21 mouse cellular contexts compared by ENCODE assay signal in genomic region chr12:100328557-100328956, GRCm38 (mm10).
DNase-seq lines count a peak whose midpoint lies in the region; ATAC-seq and TF ChIP-seq lines count a peak whose summit lies in the region.
"Had no signal": no experiment of that assay in that cellular context is flagged by ENCODE, and none has a peak within 500 bp of the region (broad histone marks: within the 10 kb centered on the region; RNA-seq: fewer than 3 reads in every experiment).

No protein-coding gene starts in this region.

- peaks cover 3% of the 10 kb centered on the region for H3K36me3 ChIP-seq in stomach, postnatal 0 days (ENCODE audit: control insufficient read depth, insufficient read depth, low read length)
- H3K36me3 ChIP-seq in midbrain, embryonic 10.5 days = peaks cover 37% of the 10 kb centered on the region

- no peak for TF ChIP-seq EP300 in stomach, postnatal 0 days (optimal IDR thresholded peaks at IDR 0.05)

- H3K27me3 ChIP-seq in stomach, postnatal 0 days (ENCODE audit: control insufficient read depth, insufficient read depth, low read length) = no peaks in the 10 kb centered on the region
- no peaks in the 10 kb centered on the region for H3K27me3 ChIP-seq in midbrain, embryonic 10.5 days (ENCODE audit: low read depth, poor library complexity, severe bottlenecking)
- H3K27me3 ChIP-seq: hindbrain, embryonic 15.5 days; limb, embryonic 15.5 days; megakaryocyte, embryonic 14.5 days had no signal

- H3K4me1 ChIP-seq in stomach, postnatal 0 days (replicated peaks; ENCODE audit: control insufficient read depth, insufficient read depth) = no peaks in the 10 kb centered on the region
- H3K4me1 ChIP-seq in midbrain, embryonic 10.5 days = no peaks in the 10 kb centered on the region
- H3K4me1 ChIP-seq: hindbrain, embryonic 15.5 days; limb, embryonic 15.5 days had no signal

- TF ChIP-seq CTCF in layer of hippocampus, adult 2 months (conservative IDR thresholded peaks at IDR 0.05) = peak; percentile 29; the same call in 1 of the 2 replicates
- peak; percentile 24; the same call in 1 of the 2 replicates for TF ChIP-seq CTCF in stomach, postnatal 0 days (IDR thresholded peaks at IDR 0.05; ENCODE audit: low read depth)

- DNase-seq in gastrocnemius, postnatal 25 days = peak; percentile 56
- no peak for DNase-seq in gastrocnemius, postnatal 10 days
- no peak for DNase-seq in layer of hippocampus, adult 2 months (ENCODE audit: low spot score in 2 of 2)
- DNase-seq in layer of hippocampus, adult 9-10 months (ENCODE audit: low spot score) = no peak
- no peak for DNase-seq in stomach, postnatal 0 days (ENCODE audit: low spot score)
- DNase-seq in midbrain, embryonic 10.5 days (ENCODE audit: low spot score) = no peak
- DNase-seq in ovary, adult 18-20 months (ENCODE audit: low spot score) = no peak
- DNase-seq: adrenal gland, postnatal 10 days; B cell, adult 2 months; cerebellum, adult 11-12 months; kidney, adult 18-20 months; kidney, postnatal 14 days; right cerebral cortex, adult 18-20 months; thymus, postnatal 4 days had no signal

- no peaks in the 10 kb centered on the region for H3K9me3 ChIP-seq in stomach, postnatal 0 days (ENCODE audit: control insufficient read depth, low read length)
- H3K9me3 ChIP-seq in midbrain, embryonic 10.5 days (replicated peaks) = no peaks in the 10 kb centered on the region
- H3K9me3 ChIP-seq: hindbrain, embryonic 15.5 days; limb, embryonic 15.5 days; megakaryocyte, embryonic 14.5 days had no signal

- peak; percentile 24; the same call in 1 of the 2 replicates for ATAC-seq in granulocyte monocyte progenitor cell, adult 5-6 weeks (replicated peaks; ENCODE audit: poor library complexity, severe bottlenecking)
- ATAC-seq in stomach, postnatal 0 days (ENCODE audit: low FRiP score, low TSS enrichment) = no peak
- ATAC-seq: forebrain, embryonic 14.5 days; midbrain, embryonic 16.5 days had no signal

- H3K4me3 ChIP-seq in layer of hippocampus, adult 2 months = no peak overlapping the region
- H3K4me3 ChIP-seq in stomach, postnatal 0 days (ENCODE audit: low read depth, low read length) = no peak overlapping the region
- no peak overlapping the region for H3K4me3 ChIP-seq in midbrain, embryonic 10.5 days
- H3K4me3 ChIP-seq: erythroblast, embryonic 14.5 days; hindbrain, embryonic 15.5 days; limb, embryonic 15.5 days; megakaryocyte, embryonic 14.5 days had no signal

- no peak overlapping the region for H3K9ac ChIP-seq in stomach, postnatal 0 days (ENCODE audit: low read length)
- H3K9ac ChIP-seq: hindbrain, embryonic 15.5 days; limb, embryonic 15.5 days had no signal

- WGBS in stomach, postnatal 0 days = 60% methylated on average over 9 of the region's 9 CpGs
- 90% methylated on average over 9 of the region's 9 CpGs for WGBS in midbrain, embryonic 10.5 days

- no peak overlapping the region for H3K4me2 ChIP-seq in stomach, postnatal 0 days (replicated peaks; ENCODE audit: low read depth)
- H3K4me2 ChIP-seq: hindbrain, embryonic 15.5 days; limb, embryonic 15.5 days had no signal

- peak overlapping the region; percentile 82 for H3K27ac ChIP-seq in layer of hippocampus, adult 2 months
- no peak overlapping the region for H3K27ac ChIP-seq in stomach, postnatal 0 days (replicated peaks)
- no peak overlapping the region for H3K27ac ChIP-seq in midbrain, embryonic 10.5 days (replicated peaks)
- H3K27ac ChIP-seq: hindbrain, embryonic 15.5 days; limb, embryonic 15.5 days had no signal
